Mouse (Mus musculus): ENCODE data around the gene Tmprss6.

The Tmprss6 gene

GRCm38 (mm10) chr15:78482518-78482917 is 14.1 kb upstream of the Tmprss6 start:
- no peak for DNase-seq (ENCODE audit: low spot score in 2 of 2)

GRCm38 (mm10) chr15:78481448-78482000 is 13.1 kb upstream of the Tmprss6 start:
- no peak for DNase-seq (ENCODE audit: low spot score in 2 of 2)

DNA sequence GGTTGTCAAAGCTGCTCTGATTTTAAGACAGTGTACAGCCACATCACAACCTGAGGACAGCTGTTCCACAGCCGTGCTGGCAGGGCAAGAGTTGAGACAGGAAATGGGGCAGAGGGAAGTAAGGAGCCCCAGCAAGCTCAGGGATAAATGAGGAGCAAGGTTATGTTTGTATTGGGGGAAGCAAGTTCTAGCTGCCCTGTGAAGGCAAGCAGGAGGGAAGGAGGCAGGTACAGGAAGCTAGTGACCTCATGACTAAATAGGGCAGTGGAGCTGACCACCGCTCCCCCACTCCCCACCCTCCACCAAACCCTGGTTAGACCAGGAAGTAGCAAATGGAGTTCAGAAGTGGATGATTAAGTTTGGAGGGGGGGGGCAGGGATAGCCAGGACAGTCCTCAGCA is 12.6 kb upstream of the Tmprss6 start:
- no peak for DNase-seq (ENCODE audit: low spot score in 2 of 2)

DNA sequence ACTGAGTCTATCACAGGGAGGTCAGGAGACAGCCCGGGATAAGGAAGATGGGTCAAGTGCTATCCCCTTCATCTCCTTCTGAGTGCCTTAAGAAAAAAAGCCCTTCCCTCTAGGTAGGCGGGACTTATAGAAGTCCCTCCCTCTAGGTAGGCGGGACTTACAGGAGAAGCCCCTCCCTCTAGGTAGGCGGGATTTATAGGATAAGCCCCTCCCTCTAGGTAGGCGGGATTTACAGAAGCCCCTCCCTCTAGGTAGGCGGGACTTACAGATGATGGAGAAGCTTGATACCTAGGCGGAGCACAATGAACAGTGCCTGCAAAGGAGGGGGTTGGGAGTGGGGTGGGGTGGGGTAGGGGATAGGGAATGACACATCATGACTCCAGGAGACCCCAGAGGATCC is 11.7 kb upstream of the Tmprss6 start:
- no peak for DNase-seq (ENCODE audit: low spot score in 2 of 2)

DNA sequence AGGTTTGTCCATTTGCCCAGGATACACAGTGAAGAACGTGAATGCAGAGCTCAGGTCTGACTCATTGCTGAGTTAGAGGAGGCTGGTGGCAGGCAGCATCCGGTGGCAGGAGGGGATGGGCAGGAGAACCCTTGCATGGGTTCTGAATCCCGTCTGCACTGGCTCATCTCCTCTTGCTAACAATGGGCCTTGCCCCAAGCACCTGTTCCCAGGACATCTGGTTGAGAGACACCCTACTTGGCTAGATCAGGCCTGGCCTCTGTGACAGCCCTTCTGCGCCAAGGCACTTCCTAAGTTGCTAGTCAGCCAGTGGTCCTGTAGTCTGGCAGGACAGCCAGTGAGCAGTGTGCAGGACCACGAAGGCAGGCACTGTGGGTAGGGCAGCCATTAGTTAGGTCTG is 11.0 kb upstream of the Tmprss6 start:
- DNase-seq (ENCODE audit: low spot score in 2 of 2) = no peak

DNA sequence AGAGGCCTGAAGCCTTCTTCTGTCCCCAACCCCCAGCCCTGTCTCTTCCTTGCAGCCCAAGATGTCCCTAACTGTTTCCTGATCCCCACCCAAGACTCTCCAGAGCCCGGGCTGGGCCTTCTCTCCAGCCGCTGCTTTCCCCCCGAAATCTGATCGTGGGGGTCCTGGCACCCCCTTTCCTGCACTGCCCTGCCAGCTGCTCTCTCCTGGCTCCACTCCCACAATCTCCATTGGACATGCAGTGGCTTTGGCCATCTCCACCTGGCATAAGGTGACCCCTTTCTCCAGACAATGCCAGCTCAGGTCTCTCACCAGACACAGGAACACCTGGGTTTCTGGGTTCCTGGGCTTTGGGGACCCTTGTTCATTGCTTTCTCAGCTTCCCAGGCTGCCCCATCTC is 9.6 kb upstream of the Tmprss6 start:
- DNase-seq (ENCODE audit: low spot score in 2 of 2) = no peak

- DNase-seq (ENCODE audit: low spot score in 2 of 2) = no peak
These were observed 8.4 kb upstream of the Tmprss6 start for GRCm38 (mm10) chr15:78476878-78477277.

DNA sequence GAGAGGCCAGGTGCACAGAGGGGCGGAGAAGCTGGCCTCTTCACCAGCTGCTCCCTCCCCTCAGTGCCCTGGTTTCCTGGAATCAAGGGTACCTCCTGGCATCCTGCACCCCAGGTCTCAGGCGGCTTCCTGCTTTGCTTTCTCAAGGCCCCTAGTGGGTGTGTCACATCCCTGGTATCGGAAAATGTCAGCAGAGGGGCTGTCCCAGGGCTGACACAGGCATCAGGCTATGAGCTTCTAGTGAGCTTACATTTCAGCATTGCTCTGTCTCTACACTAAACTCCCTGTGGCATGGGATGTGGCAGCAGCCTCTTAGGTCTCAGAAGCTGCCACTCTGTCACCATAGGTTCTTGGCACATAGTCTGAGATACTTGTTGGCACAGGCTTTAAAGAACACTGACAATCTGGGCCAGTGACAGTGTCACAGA is 7.2 kb upstream of the Tmprss6 start:
- DNase-seq (ENCODE audit: low spot score in 2 of 2) = no peak

DNA sequence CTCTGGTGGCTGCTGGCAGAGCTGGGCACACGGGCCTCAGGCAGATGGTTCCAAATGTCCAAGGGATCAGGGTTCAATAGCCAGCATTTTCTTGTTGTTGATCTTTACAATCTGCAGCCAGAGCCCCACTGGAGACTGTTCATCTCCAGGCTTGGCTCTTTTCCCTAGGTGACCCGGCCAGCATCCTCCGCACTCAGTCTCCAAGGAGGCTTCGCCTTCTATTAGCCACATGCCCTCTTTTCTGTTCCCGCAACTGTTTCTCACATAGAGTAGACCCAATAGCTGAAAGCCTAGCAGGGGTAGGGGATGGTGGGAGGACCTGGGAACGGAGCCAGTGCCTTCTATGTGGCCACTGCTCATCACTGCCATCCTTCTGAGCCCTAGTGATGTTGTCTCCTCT is 5.0 kb upstream of the Tmprss6 start:
- no peak for DNase-seq (ENCODE audit: low spot score in 2 of 2)

DNA sequence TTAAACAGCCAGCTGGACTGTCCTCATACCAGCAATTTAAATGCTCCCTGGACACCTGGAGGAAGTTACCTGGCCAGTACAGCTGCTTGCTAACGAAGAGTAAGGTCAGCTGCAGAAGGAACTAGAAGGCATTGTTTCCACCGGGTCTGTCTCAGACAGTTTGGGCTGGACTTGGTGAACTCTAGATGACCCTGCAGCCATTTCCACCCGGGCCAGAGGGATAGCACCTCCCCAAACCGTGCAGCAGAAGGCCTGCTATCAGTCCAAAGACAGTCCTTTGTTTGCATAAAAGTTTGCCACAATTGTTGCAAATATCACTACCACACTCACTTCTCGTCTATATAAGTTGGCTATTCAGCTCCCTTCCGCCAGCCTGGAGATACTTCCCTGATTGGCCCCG is 3.5 kb upstream of the Tmprss6 start:
- DNase-seq (ENCODE audit: low spot score in 2 of 2) = no peak

GRCm38 (mm10) chr15:78470495-78471276 is 2.3 kb upstream of the Tmprss6 start:
- no peak for DNase-seq (ENCODE audit: low spot score in 2 of 2)

GRCm38 (mm10) chr15:78467570-78467969 is 864 bp downstream of the Tmprss6 start:
- DNase-seq (ENCODE audit: low spot score in 2 of 2) = no peak

DNA sequence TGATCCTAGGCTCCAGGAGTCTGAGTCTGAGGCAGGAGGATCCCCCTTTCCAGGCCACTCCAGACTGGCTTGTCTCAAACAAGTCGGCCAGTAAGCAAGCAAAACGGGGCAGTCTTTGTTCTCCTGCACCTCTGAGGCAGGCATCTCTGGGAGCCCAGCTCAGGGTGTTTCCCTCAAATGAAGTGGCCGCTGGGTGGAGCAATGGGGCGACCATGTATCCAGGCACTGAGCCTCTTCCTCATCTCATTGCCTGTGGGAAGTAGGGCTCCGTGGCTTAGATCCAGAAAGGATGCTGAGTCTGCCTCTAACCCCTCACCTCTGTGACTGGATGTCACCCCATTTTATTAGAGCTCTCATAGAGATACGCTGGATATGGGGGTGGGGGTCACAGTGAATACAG is 1.6 kb downstream of the Tmprss6 start:
- no peak for DNase-seq (ENCODE audit: low spot score in 2 of 2)

GRCm38 (mm10) chr15:78462981-78463380 is 5.5 kb downstream of the Tmprss6 start:
- no peak for DNase-seq (ENCODE audit: low spot score in 2 of 2)

DNA sequence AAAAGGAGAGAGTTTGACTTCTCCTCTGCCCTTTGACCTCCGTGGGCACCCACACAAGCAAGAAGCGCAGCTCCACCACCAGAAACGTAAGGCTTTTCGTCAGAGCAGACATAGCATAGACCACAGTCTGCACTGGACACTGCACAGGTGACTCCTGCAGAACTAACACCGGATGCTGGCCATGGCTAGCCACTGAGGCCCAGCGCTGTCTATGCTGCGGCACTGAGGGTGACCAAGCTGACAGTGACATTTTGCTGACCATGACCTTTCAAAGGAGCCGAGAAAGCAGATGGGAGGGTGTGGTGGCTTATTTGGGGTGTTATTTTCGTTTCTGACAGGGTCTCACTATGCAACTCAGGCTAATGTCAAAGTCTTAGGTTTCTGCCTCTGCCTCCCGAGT is 11.2 kb downstream of the Tmprss6 start:
- no peak for DNase-seq (ENCODE audit: low spot score in 2 of 2)

GRCm38 (mm10) chr15:78456051-78456450 is 12.4 kb downstream of the Tmprss6 start:
- no peak for DNase-seq (ENCODE audit: low spot score in 2 of 2)

- no peak for DNase-seq (ENCODE audit: low spot score in 2 of 2)
These were observed 13.3 kb downstream of the Tmprss6 start for GRCm38 (mm10) chr15:78455168-78455567.

GRCm38 (mm10) chr15:78452929-78453328 is 15.5 kb downstream of the Tmprss6 start:
- no peak for DNase-seq (ENCODE audit: low spot score in 2 of 2)

DNA sequence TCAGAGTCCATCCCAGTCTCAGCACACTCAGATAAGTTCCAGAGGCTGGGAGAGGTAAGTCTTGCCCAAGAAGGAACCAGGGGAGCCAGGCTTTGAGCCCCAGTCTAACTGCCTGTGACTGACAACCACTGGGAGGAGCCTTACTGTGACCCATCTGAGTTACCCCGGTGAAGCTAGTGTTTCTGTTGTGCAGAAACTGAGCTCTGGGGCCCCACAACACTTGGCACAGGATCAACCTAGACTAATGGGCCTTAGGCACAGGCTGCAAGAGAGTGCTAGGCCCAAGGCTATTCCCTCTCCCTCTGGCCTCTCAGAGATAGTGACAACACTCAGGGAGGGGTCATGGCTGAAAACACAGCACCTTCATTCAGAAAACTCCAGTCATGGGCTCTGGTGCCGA is 17.2 kb downstream of the Tmprss6 start:
- no peak for DNase-seq (ENCODE audit: low spot score in 2 of 2)

DNA sequence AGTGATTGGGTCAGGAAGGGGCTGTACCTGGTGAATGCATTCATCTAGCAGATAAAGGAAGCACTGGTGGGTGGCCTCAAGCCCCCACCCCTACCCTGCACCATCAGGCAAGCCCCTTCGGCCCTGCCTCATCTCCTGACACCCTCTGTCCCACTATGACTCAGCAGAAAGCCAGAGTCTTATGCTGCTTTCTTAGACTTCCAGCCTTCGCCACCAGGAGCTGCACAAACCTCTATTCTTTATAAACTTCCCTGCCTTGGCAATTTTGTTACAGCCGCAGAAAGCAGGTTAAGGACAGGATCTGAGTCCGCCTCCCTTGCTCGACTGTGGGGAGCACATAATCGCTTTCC is 18.0 kb downstream of the Tmprss6 start:
- no peak for DNase-seq (ENCODE audit: low spot score in 2 of 2)

GRCm38 (mm10) chr15:78449694-78450418 is 18.6 kb downstream of the Tmprss6 start:
- DNase-seq (ENCODE audit: low spot score in 2 of 2) = no peak

DNA sequence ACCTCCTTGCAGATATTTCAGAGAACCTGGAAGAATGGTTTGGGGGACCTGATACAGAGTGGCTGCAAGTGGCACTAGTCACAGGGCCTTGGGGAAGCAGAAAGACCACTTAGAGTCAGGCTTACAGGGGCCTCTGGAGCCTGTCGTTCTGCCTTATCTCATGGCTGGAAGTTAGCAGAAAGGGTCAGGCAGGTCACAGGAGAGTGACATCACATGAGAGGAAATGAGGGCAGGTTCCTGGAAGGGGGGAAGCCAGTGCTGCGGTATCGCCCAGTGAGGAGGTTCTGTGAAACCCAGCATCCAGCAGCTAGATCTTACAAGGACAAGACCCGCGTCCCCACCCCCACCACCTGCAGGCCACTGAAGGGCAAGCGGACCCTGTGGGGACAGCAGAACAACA is 19.3 kb downstream of the Tmprss6 start:
- DNase-seq (ENCODE audit: low spot score in 2 of 2) = no peak
